Mouse (Mus musculus): ENCODE results near the gene Smim7. TPM values are rescaled to one million over a fixed set of nuclear protein-coding genes. Genes with fewer than 3 reads are reported as not detected.

Smim7 gene
- total RNA-seq, 4 experiments from 2014 or later = 102 to 116 (median 113) TPM

DNA sequence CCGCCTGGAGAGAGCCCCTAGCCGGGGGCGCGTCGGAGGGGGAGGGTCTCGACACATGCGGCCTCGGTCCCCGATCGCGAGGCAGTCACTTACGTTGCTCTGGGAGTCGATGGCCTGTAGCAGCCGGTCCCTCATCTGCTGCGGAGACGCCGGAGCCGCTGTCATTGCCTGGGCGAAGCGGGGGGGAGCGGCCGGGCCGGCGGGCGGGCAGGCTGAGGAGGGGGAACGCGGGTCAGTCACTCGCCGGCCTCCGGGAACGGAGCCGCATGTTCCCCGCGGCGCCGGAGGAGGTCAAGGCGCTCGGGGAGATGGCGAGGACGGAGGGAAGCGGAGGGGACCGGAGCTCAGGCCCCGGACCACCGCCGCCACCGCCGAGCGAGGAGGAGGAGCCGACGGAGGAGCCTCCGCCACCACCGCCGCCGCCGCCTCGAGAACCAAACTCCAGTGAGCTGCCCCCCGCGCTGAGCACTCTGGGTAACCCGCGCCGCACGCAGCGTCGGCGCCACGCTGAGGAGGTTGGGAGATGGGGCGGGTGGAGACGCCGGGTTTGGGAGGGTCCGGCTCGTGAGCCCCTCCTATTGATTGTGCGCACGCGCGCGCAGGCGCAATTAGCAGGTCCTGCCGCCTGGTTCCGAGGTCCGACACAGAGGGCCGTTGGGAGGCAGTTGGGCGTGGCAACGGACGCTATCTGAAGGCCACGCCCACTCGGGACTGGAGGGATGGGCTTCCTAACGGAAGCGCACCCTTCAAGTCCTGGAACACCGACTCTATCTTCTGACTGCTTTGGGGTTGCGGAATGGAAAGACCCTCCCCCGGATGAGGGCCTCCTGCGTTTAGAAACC lies 22.9 kb downstream of the Smim7 start, which contains the start of gene Med26:
Gene Med26 (minus strand): TSS at position 469 of the 842 bp plus-strand sequence.
- peak; percentile 98 for DNase-seq (ENCODE audit: low spot score in 2 of 2)

DNA sequence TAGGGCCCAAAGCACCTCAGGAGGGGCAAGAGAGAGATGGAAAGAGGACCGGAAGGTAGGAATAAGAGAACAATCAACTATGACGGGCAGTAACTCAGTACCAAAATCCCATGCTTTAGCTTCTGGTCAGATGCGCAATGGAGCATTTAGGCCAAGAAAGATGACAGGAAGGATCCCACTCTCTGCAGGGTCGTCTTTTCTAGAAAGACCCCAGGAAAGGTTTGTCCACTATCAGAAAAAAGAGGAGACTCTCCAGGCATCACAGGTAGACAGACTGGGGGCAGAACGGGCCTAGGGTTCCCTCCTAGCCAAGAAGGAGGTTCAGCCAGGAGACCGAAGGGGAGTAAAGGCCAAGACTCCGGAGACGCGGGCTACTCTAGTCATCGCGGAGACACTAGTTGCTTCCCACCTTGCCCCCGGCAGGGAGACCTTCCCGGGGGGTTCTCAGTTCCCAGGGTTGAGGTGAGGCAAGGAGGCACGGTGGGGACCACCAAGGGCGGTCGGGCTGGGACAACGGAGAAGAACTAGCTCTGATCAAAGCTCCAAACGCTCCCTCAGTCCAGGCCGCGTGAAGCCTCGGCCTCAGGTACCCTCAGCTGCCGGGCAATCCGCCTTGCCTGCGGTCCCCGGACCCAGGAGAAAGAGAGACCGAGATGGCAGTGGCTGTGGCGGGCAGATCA lies 23.6 kb downstream of the Smim7 start:
- DNase-seq (ENCODE audit: low spot score in 2 of 2) = no peak

DNA sequence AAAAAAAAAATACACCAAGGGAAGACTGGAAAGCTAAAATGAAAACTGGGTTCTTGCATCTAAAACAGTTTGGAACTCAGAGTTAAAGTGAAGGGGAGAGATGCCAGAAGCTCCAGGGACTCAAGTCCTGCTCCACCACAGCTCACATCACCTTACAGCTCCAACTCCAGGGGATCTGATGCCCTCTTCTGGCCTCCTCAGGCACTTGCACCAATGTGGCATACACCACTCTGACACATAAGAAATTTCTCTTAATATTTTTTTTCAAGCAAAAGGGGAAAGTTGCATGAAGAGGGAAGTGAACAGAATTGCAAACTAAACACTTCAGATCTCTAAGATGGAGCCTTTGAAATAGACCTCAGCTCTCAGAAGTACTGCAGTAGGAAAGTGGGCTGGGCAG lies 31.7 kb downstream of the Smim7 start:
- no peak for DNase-seq (ENCODE audit: low spot score in 2 of 2)

DNA sequence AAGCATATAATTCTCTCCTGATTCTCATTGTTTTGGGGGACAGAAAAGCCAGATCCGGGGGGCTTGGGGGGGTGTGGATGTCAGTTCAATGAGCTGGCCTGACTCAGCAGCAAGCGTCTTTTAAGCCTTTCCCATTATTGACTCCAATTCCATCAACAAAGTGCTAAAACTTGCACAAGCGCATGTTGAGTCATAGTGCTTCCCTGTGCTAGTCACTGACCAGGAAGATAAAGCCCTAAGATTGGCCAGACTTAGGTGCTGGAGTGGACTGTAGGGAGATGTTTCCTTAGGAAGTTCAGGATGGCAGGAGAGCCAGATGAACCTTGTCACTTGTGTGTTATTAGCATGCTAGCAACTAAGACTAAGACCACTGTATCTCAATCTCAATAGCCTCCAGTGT lies 36.0 kb downstream of the Smim7 start:
- DNase-seq (ENCODE audit: low spot score in 2 of 2) = no peak

DNA sequence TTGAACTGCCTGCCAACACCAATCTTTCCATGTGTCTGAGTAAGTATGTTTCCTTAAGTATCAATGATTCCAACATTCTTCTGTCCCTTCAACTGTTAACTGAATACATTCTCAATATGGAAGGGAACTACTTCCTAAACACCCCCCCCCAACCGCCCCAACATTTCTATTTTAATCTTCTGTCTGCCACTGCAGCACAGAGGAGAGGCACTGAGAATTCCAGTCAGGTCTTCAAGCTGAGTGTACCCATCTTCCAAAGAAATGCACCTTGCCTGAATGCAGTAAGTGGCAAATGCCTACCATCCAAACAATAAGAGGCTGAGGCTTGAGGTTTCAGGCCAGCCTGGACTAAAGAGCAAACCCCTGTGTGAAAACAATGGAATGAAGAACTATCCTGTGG lies 38.8 kb downstream of the Smim7 start:
- no peak for DNase-seq (ENCODE audit: low spot score in 2 of 2)

DNA sequence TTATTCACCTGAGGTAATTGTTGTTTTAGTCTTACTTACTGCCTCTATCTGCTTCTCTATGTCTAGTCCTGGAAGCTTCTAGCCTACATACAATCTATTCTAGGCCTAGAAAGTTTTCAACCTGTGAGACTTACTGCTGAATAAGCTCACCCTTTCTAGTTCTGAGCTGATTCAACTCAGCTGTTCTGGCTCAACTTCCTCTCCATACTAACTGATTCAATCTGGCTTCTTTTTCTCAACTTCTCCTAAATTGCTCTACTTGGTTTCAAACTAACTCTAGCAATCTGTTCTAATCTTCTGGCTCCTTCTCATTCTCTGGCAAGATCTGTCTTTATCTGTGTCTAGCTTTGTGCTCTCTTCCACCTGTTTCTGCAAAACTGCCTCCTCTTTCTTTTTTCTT lies 49.0 kb downstream of the Smim7 start:
- no peak for DNase-seq (ENCODE audit: low spot score in 2 of 2)

DNA sequence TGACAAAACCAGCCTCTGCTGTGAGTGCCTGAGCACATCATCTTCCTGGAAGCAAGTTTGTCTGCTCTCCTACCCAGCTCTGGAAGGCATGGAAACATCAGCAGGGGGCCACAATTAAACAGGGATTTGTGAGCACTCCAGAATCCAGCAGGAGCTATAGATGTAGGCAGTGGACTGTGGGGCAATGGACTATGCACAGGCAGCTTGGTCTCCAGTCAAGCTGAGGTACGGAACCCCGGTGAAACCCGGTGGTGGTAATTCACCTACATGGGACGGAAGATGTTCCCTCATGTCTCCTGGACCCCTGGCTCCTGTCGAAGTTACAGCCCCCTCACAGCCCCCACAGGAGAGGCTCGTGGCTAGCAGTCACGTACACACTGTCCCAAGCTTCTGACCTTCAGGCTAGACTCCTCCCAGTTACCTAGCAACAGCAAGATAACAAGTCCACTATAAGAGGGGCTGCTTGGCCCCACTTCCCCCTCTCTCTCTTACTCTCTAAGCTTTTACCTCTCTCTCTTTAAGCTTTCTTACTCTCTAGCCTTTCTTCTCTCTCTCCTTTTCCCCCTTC lies 53.4 kb downstream of the Smim7 start:
- DNase-seq (ENCODE audit: low spot score in 2 of 2) = no peak

Small RNA genes within 50 kb of the gene (microRNA-seq; reads per million reads assigned to microRNA genes)
- gene Gm28019 = 0 reads per million in 2 experiments

Other genes starting within 250 kb of the Smim7 start
- 10 to 100 TPM; 69.5 to 77.8 (median 72.1) TPM for gene Eps15l1, start 149.6 kb downstream of the Smim7 start, total RNA-seq (2022)
- 1 to 10 TPM in 2 of 4 experiments, under 1 TPM in 1, not detected in 1; 0.83 to 1.2 (median 1.2) TPM for gene Calr3, start 127.2 kb downstream of the Smim7 start, total RNA-seq (2022)
- 10 to 100 TPM in 3 of 4 experiments, 1 to 10 TPM in 1; 9.6 to 14.3 (median 12.0) TPM for gene 1700030K09Rik, start 127.2 kb downstream of the Smim7 start, total RNA-seq (2022)
- 10 to 100 TPM; 69.3 to 97.6 (median 83.2) TPM for gene Cherp, start 95.9 kb downstream of the Smim7 start, total RNA-seq (2022)
- 10 to 100 TPM; 42.8 to 55.5 (median 48.7) TPM for gene Slc35e1, start 78.5 kb downstream of the Smim7 start, total RNA-seq (2022)
- gene Med26, start 22.8 kb downstream of the Smim7 start, total RNA-seq (2022) = 10 to 100 TPM in 1 of 4 experiments, 1 to 10 TPM in 3; 7.1 to 11.1 (median 9.2) TPM
- gene Tmem38a, start 967 bp upstream of the Smim7 start, total RNA-seq (2022) = 100 to 1,000 TPM in 3 of 4 experiments, 10 to 100 TPM in 1; 97.4 to 111 (median 103) TPM
- gene Nwd1, start 75.6 kb upstream of the Smim7 start, total RNA-seq (2022) = 10 to 100 TPM; 45.4 to 57.7 (median 50.6) TPM
- gene Sin3b, start 152.2 kb upstream of the Smim7 start, total RNA-seq (2022) = 100 to 1,000 TPM; 172 to 190 (median 175) TPM
- under 1 TPM in 3 of 4 experiments, not detected in 1; 0.23 to 0.55 (median 0.43) TPM for gene F2rl3, start 190.8 kb upstream of the Smim7 start, total RNA-seq (2022)